Mouse (Mus musculus): ENCODE measurements around the gene Naalad2. TPM values are rescaled to one million over a fixed set of nuclear protein-coding genes. Genes with fewer than 3 reads are reported as not detected.

Gene Naalad2
- polyA plus RNA-seq, 1 experiment from 2014 or later = 6.5 TPM

Other genes with a start within 250 kb of the Naalad2 start
- gene Chordc1, start 110.9 kb downstream of the Naalad2 start, polyA plus RNA-seq (2015; fragmentation: Nextera tagmentation; extraction: Ambion mirVana) = 78.2 and 80.0 TPM in 2 replicates
- not detected in 2 replicates for gene Ubtfl1, start 1.4 kb upstream of the Naalad2 start, polyA plus RNA-seq (2015; fragmentation: Nextera tagmentation; extraction: Ambion mirVana)
- gene Mbd3l2, start 27.7 kb upstream of the Naalad2 start, polyA plus RNA-seq (2015; fragmentation: Nextera tagmentation; extraction: Ambion mirVana) = not detected in 2 replicates
- 3.0 and 3.6 TPM in 2 replicates for gene Zfp558, start 75.3 kb upstream of the Naalad2 start, polyA plus RNA-seq (2015; fragmentation: Nextera tagmentation; extraction: Ambion mirVana)
- not detected in 2 replicates for gene Mbd3l1, start 75.4 kb upstream of the Naalad2 start, polyA plus RNA-seq (2015; fragmentation: Nextera tagmentation; extraction: Ambion mirVana)